Mouse (Mus musculus) lung, adult 2 months (tissue): ENCODE measurements around the gene Dnah6.

Experiments used
- CTCF ChIP-seq: fragments of 200-500 bp; IDR thresholded peaks from 2 replicates; pipeline ENCODE4 v1.5.1; 2011; ENCODE audit warnings: mild to moderate bottlenecking, low read length, control low read depth; ENCODE audit not compliant: insufficient read depth
- POLR2A ChIP-seq: fragments of 200-500 bp; IDR thresholded peaks from 2 replicates; pipeline ENCODE4 v1.6.1; 2011; ENCODE audit warnings: low read depth, mild to moderate bottlenecking, control low read depth, low read length, borderline replicate concordance; ENCODE audit errors: extremely low read depth

DNA sequence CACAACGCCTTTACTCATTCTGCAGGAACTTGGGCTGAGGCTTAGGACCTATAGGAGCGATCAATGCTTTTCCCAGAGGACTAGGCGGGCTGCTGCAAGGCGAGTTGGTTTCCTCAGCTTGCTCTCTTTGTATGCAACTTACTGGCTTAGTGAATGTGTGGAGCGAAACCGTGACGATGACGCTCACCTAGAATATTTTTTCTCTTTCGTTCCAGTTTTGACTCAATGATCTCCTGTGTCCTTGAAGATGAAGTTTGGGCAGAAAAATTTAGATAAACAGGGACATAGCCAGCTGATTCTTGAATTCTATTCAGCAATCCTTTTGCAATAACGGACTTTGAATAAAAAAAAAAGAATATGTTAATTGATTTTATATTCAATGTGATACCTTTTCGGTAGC lies 101.1 kb downstream of the Dnah6 start:
- no peak for TF ChIP-seq POLR2A
- no peak for TF ChIP-seq CTCF
